Mouse (Mus musculus): ENCODE measurements around the gene Ykt6.

DNA sequence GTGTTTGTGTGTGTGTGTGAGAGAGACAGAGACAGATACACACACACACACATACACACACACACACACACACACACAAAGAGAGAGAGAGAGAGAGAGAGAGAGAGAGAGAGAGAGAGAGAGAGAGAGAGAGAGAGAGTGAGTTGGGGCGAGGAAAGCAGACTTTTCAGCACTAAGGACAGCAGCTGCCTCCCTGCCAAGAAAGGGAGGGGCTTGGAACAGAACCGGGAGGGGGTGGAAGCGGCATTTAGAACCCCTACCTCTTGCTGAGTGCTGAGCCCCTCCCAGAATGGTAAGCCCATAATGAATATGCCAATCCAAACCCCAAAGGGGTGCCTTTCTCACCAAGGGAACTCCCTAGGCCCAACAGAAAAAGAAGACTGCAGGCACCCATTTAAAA is 60.9 kb downstream of the Ykt6 start:
- no peak for TF ChIP-seq CTCF (IDR thresholded peaks at IDR 0.05; ENCODE audit: control insufficient read depth, insufficient read depth, insufficient replicate concordance, low read depth, low read length)
- no peak for TF ChIP-seq POLR2A (IDR thresholded peaks at IDR 0.05; ENCODE audit: control insufficient read depth, low read depth, low read length)
